Mouse (Mus musculus) heart, postnatal 0 days (tissue): ENCODE measurements around the gene Gars. TPM values are rescaled to one million over a fixed set of nuclear protein-coding genes. Genes with fewer than 3 reads are reported as not detected.
A peak's percentile ranks its signal among the peaks of the same experiment; 100 is the strongest.

Experiments
- ATAC-seq: fragments of 200-750 bp; cut with Nextera tagmentation; 2 replicates; pipeline ENCODE4 v1.8.0; 2017; ENCODE audit warnings: low read depth, moderate number of reproducible peaks, moderate library complexity; ENCODE audit not compliant: insufficient read depth
- DNase-seq: peaks from one replicate; pipeline ENCODE4 v3.0.0-alpha.2; 2016; ENCODE audit warnings: low spot score
- H3K27ac ChIP-seq: fragments of 300-500 bp; sonication (generic); 2 replicates; pipeline ENCODE4 v1.5.1; 2014; ENCODE audit warnings: low read depth, mild to moderate bottlenecking
- H3K27me3 ChIP-seq: fragments of 300-500 bp; sonication (generic); 2 replicates; pipeline ENCODE4 v1.6.1; 2014; ENCODE audit warnings: low read length, mixed read lengths; ENCODE audit not compliant: control insufficient read depth, insufficient read depth
- H3K36me3 ChIP-seq: fragments of 300-500 bp; sonication (generic); replicated peaks from 2 replicates; pipeline ENCODE4 v1.6.1; 2014; ENCODE audit warnings: low read length, mixed read lengths; ENCODE audit not compliant: control insufficient read depth, insufficient read depth
- H3K4me1 ChIP-seq: fragments of 300-500 bp; sonication (generic); 2 replicates; pipeline ENCODE4 v1.6.1; 2014; ENCODE audit warnings: antibody characterized with exemption; ENCODE audit not compliant: control insufficient read depth, insufficient read depth
- H3K4me2 ChIP-seq: fragments of 300-500 bp; sonication (generic); 2 replicates; pipeline ENCODE4 v1.6.1; 2014; ENCODE audit warnings: low read depth, mild to moderate bottlenecking, low read length, moderate library complexity
- H3K4me3 ChIP-seq: fragments of 300-500 bp; sonication (generic); 2 replicates; pipeline ENCODE4 v1.5.1; 2014; ENCODE audit warnings: low read depth, low read length
- H3K9ac ChIP-seq: fragments of 300-500 bp; sonication (generic); replicated peaks from 2 replicates; pipeline ENCODE4 v1.6.1; 2014; ENCODE audit warnings: low read depth, low read length, mixed read lengths
- H3K9me3 ChIP-seq: fragments of 300-500 bp; sonication (generic); replicated peaks from 2 replicates; pipeline ENCODE4 v1.6.1; 2016; ENCODE audit warnings: low read length; ENCODE audit not compliant: control insufficient read depth
- CTCF ChIP-seq: IDR thresholded peaks from 2 replicates; pipeline ENCODE4 v1.5.1; 2016; ENCODE audit warnings: antibody characterized with exemption, control low read depth, low read depth
- EP300 ChIP-seq: IDR thresholded peaks from 2 replicates; pipeline ENCODE4 v1.6.1; 2016; ENCODE audit warnings: antibody characterized with exemption, low read depth
- WGBS: fragments of 180-500 bp; shearing (Covaris S2); extraction: QIAGEN DNeasy Blood & Tissue Kit; methylation state at CpG from one replicate; pipeline ENCODE4 v1.1.7; 2014; 5-methylcytosine and 5-hydroxymethylcytosine counted together
- polyA plus RNA-seq: library from polyadenylated mRNA; unstranded; fragments of >200 nt; fragmentation: Nextera tagmentation; extraction: Ambion mirVana; gene quantifications from 2 replicates; pipeline ENCODE4 v1.2.1, GENCODE M21; 2015
- total RNA-seq: library from RNA; depleted of rRNA; stranded (reverse); fragments of >200 nt; gene quantifications from 2 replicates; pipeline ENCODE4 v1.2.3, GENCODE M21; 2014; ENCODE audit warnings: low replicate concordance

Gene Gars
- total and polyA plus RNA-seq, 2 experiments from 2014 or later = 81.5 to 105 TPM

GRCm38 (mm10) chr6:55098030-55098429 lies 60.2 kb downstream of the Gars start:
- TF ChIP-seq CTCF = no peak
- no peak for TF ChIP-seq EP300
- Histone ChIP-seq H3K27me3 (no peaks in the 10 kb centered on the region), H3K4me1 (0 out of 2 replicates have a peak, but pooled peaks cover 4% of the 10 kb centered on the region), H3K9me3 (no peaks in the 10 kb centered on the region), H3K9ac (no peak overlapping the region), H3K4me2 (no peak overlapping the region), H3K36me3 (no peaks in the 10 kb centered on the region), H3K4me3 (no peak overlapping the region), H3K27ac (no peak overlapping the region)
- DNase-seq (peak; percentile 48), ATAC-seq (peak; percentile 67)
- 22% methylated on average over 5 of the region's 5 CpGs for WGBS

- Histone ChIP-seq H3K27me3 (no peaks in the 10 kb centered on the region), H3K9ac (no peak overlapping the region), H3K36me3 (no peaks in the 10 kb centered on the region), H3K9me3 (no peaks in the 10 kb centered on the region), H3K4me3 (no peak overlapping the region), H3K27ac (no peak overlapping the region), H3K4me2 (no peak overlapping the region), H3K4me1 (0 out of 2 replicates have a peak, but pooled peaks cover 4% of the 10 kb centered on the region)
- DNase-seq (no peak), ATAC-seq (no peak)
- TF ChIP-seq EP300 (no peak), CTCF (no peak)
- WGBS = 63% methylated on average over 5 of the region's 5 CpGs
These were observed 60.8 kb downstream of the Gars start for GRCm38 (mm10) chr6:55098603-55099002.

GRCm38 (mm10) chr6:55108358-55108757 lies 70.6 kb downstream of the Gars start:
- DNase-seq (peak; percentile 67), ATAC-seq (peak; percentile 51; the same call in 1 of the 2 replicates)

GRCm38 (mm10) chr6:55117325-55118109 lies 79.7 kb downstream of the Gars start:
- DNase-seq = no peak
- Histone ChIP-seq H3K4me2 (peak overlapping the region; percentile 87), H3K4me3 (peak overlapping the region; percentile 58), H3K9ac (0 out of 2 replicates have a peak overlapping the region, but pooled peaks have one; percentile 19), H3K9me3 (no peaks in the 10 kb centered on the region), H3K27ac (no peak overlapping the region), H3K27me3 (peaks cover 36% of the 10 kb centered on the region), H3K4me1 (peaks cover 12% of the 10 kb centered on the region; the same call in 1 of the 2 replicates), H3K36me3 (peaks cover 6% of the 10 kb centered on the region; the same call in 1 of the 2 replicates)
- TF ChIP-seq CTCF (no peak), EP300 (no peak)
- peak; percentile 32; the same call in 1 of the 2 replicates for ATAC-seq
- 3% methylated on average over 64 of the region's 68 CpGs for WGBS

More at GRCm38 (mm10) chr6:55108358-55108757, 70.6 kb downstream of the Gars start:
- no peak overlapping the region for H3K27ac ChIP-seq
- no peaks in the 10 kb centered on the region for H3K36me3 ChIP-seq
- H3K9ac ChIP-seq = no peak overlapping the region
- no peaks in the 10 kb centered on the region for H3K9me3 ChIP-seq
- H3K4me2 ChIP-seq = no peak overlapping the region
- peaks cover 2% of the 10 kb centered on the region; the same call in 1 of the 2 replicates for H3K27me3 ChIP-seq
- no peak overlapping the region for H3K4me3 ChIP-seq
- WGBS = 6% methylated on average over 7 of the region's 7 CpGs
- no peak for TF ChIP-seq CTCF
- no peak for TF ChIP-seq EP300
- no peaks in the 10 kb centered on the region for H3K4me1 ChIP-seq

DNA sequence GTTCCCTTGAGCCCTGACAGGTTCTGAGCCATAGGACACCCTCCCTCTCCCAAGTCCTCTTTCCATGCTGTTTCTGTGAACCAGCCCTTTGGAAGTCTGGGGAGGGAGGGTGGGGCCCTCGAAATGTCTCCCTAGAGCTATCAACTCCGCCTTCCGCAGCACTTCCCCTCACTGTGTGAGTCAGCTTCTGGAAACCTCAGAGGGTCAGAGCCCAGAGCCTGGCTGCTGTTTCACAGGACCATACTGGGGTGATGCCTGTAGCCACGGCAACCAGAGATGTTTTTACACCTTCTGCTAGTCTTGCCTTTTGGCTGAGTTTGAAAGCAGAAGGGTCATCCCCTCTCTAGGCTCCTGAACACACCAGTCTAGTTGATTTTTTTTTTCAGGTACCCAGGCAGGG lies 85.2 kb downstream of the Gars start:
- H3K4me2 ChIP-seq = no peak overlapping the region
- TF ChIP-seq EP300 = no peak
- TF ChIP-seq CTCF = no peak
- H3K4me1 ChIP-seq = 0 out of 2 replicates have a peak, but pooled peaks cover 2% of the 10 kb centered on the region
- peak; percentile 27; the same call in 1 of the 2 replicates for ATAC-seq
- no peak overlapping the region for H3K9ac ChIP-seq
- peaks cover 3% of the 10 kb centered on the region for H3K27me3 ChIP-seq
- no peak overlapping the region for H3K27ac ChIP-seq
- 53% methylated on average over 4 of the region's 4 CpGs for WGBS
- H3K4me3 ChIP-seq = no peak overlapping the region
- no peaks in the 10 kb centered on the region for H3K36me3 ChIP-seq
- DNase-seq = no peak
- H3K9me3 ChIP-seq = no peaks in the 10 kb centered on the region
